Mouse (Mus musculus) heart, postnatal 0 days (tissue): ENCODE results near the gene Pdxk. TPM values are rescaled to one million over a fixed set of nuclear protein-coding genes. Genes with fewer than 3 reads are reported as not detected.

Experiments used
- ATAC-seq: fragments of 200-750 bp; cut with Nextera tagmentation; 2 replicates; pipeline ENCODE4 v1.8.0; 2017; ENCODE audit warnings: low read depth, moderate number of reproducible peaks, moderate library complexity; ENCODE audit not compliant: insufficient read depth
- DNase-seq: peaks from one replicate; pipeline ENCODE4 v3.0.0-alpha.2; 2016; ENCODE audit warnings: low spot score
- H3K27ac ChIP-seq: fragments of 300-500 bp; sonication (generic); 2 replicates; pipeline ENCODE4 v1.5.1; 2014; ENCODE audit warnings: low read depth, mild to moderate bottlenecking
- H3K27me3 ChIP-seq: fragments of 300-500 bp; sonication (generic); 2 replicates; pipeline ENCODE4 v1.6.1; 2014; ENCODE audit warnings: low read length, mixed read lengths; ENCODE audit not compliant: control insufficient read depth, insufficient read depth
- H3K36me3 ChIP-seq: fragments of 300-500 bp; sonication (generic); replicated peaks from 2 replicates; pipeline ENCODE4 v1.6.1; 2014; ENCODE audit warnings: low read length, mixed read lengths; ENCODE audit not compliant: control insufficient read depth, insufficient read depth
- H3K4me1 ChIP-seq: fragments of 300-500 bp; sonication (generic); 2 replicates; pipeline ENCODE4 v1.6.1; 2014; ENCODE audit warnings: antibody characterized with exemption; ENCODE audit not compliant: control insufficient read depth, insufficient read depth
- H3K4me2 ChIP-seq: fragments of 300-500 bp; sonication (generic); 2 replicates; pipeline ENCODE4 v1.6.1; 2014; ENCODE audit warnings: low read depth, mild to moderate bottlenecking, low read length, moderate library complexity
- H3K4me3 ChIP-seq: fragments of 300-500 bp; sonication (generic); 2 replicates; pipeline ENCODE4 v1.5.1; 2014; ENCODE audit warnings: low read depth, low read length
- H3K9ac ChIP-seq: fragments of 300-500 bp; sonication (generic); replicated peaks from 2 replicates; pipeline ENCODE4 v1.6.1; 2014; ENCODE audit warnings: low read depth, low read length, mixed read lengths
- H3K9me3 ChIP-seq: fragments of 300-500 bp; sonication (generic); replicated peaks from 2 replicates; pipeline ENCODE4 v1.6.1; 2016; ENCODE audit warnings: low read length; ENCODE audit not compliant: control insufficient read depth
- CTCF ChIP-seq: IDR thresholded peaks from 2 replicates; pipeline ENCODE4 v1.5.1; 2016; ENCODE audit warnings: antibody characterized with exemption, control low read depth, low read depth
- EP300 ChIP-seq: IDR thresholded peaks from 2 replicates; pipeline ENCODE4 v1.6.1; 2016; ENCODE audit warnings: antibody characterized with exemption, low read depth
- WGBS: fragments of 180-500 bp; shearing (Covaris S2); extraction: QIAGEN DNeasy Blood & Tissue Kit; methylation state at CpG from one replicate; pipeline ENCODE4 v1.1.7; 2014; 5-methylcytosine and 5-hydroxymethylcytosine counted together
- polyA plus RNA-seq: library from polyadenylated mRNA; unstranded; fragments of >200 nt; fragmentation: Nextera tagmentation; extraction: Ambion mirVana; gene quantifications from 2 replicates; pipeline ENCODE4 v1.2.1, GENCODE M21; 2015
- total RNA-seq: library from RNA; depleted of rRNA; stranded (reverse); fragments of >200 nt; gene quantifications from 2 replicates; pipeline ENCODE4 v1.2.3, GENCODE M21; 2014; ENCODE audit warnings: low replicate concordance

The Pdxk gene
- total and polyA plus RNA-seq, 2 experiments from 2014 or later, result 3.7 to 4.6 TPM

DNA sequence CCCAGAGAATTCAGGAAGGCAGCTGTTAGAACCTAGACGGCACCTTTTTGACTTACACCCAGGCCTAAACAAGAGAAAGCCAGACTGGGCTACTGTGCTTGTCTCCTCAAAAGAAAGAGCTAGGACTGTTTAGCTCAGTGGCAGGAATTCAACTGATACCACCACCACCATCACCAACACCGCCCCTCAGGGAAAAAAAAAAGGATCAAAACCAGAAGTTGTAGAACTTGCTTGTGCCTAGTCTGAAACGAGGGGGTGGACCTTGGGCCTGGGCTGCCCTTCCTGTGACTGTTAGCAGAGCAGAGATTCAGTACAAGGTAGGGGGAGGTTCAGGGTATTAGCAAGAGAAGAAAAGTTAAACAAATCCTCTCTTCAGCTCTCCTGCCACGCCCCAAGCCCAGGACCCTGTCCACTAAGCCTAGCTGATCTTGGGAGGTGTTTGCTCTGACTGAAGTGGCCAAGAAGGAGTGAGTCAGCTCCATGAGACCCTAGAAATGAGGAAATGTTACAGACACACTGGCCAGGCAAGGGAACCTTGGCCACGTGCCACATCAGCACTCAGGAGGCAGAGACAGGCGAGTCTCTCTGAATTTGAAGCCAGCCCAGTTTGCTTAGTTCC is 38.5 kb downstream of the Pdxk start:
- H3K27ac ChIP-seq, result peak overlapping the region; percentile 75
- H3K9me3 ChIP-seq, result no peaks in the 10 kb centered on the region
- no peaks in the 10 kb centered on the region for H3K27me3 ChIP-seq
- 40% methylated on average over 6 of the region's 6 CpGs for WGBS
- no peak for TF ChIP-seq EP300
- TF ChIP-seq CTCF, result no peak
- DNase-seq, result no peak
- H3K36me3 ChIP-seq, result peaks cover 21% of the 10 kb centered on the region
- H3K4me1 ChIP-seq, result no peaks in the 10 kb centered on the region
- H3K9ac ChIP-seq, result peak overlapping the region; percentile 92
- peak overlapping the region; percentile 96 for H3K4me2 ChIP-seq
- no peak for ATAC-seq
- peak overlapping the region; percentile 92 for H3K4me3 ChIP-seq

DNA sequence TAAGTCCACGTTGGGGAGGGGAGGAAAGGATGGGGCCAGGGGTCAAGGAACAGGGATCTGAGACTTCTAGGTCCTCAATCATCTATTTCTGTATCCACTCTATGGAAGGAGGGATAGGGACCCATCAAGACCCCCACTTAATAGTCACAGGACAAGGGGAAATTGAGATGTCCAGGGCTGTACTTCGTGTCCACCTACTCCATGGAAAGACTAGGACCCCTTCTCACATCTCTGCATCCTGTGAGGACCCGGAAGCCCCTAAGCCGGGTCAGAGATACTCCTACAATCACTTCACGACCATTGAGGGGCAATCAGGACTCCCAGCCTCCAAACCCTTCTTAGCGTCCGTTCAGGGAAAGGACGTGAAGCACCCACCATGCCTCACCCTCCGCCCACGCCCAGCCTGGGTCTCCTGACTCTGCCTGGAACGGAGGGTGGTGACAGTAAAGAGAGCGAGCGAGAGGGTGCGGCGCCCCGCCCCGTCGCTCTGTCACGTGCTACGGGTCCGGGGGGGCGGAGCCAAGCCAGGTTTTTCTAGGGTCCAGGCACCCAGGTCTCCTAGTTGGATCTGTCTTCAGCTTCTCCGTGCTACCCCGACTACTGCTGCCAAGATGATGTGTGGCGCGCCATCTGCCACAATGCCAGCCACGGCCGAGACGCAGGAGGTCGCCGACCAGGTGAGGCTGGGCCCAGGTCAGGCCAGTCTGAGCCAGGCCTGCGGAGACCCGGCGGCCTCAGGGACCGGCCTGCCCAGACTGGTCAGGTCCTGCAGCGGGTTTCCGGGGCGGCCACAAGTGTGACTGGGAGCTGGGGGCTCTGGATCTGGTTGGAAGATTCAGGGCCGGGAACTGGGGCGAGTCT is 39.4 kb downstream of the Pdxk start, which contains the start of gene Cstb:
Gene Cstb (plus strand): TSS at position 489 of the 861 bp plus-strand sequence.
- H3K9me3 ChIP-seq, result no peaks in the 10 kb centered on the region
- peak; percentile 80 for DNase-seq
- ATAC-seq, result peak; percentile 96
- peak within 1 kb of the TSS; percentile 96 for H3K4me2 ChIP-seq
- no peaks in the 10 kb centered on the region for H3K4me1 ChIP-seq
- H3K27ac ChIP-seq, result peak within 1 kb of the TSS; percentile 75
- peak within 1 kb of the TSS; percentile 92 for H3K9ac ChIP-seq
- no peak for TF ChIP-seq EP300
- H3K27me3 ChIP-seq, result no peaks in the 10 kb centered on the region
- peak within 1 kb of the TSS; percentile 92 for H3K4me3 ChIP-seq
- WGBS, result under 1% methylated on average over 40 of the region's 40 CpGs
- H3K36me3 ChIP-seq, result peaks cover 21% of the 10 kb centered on the region

DNA sequence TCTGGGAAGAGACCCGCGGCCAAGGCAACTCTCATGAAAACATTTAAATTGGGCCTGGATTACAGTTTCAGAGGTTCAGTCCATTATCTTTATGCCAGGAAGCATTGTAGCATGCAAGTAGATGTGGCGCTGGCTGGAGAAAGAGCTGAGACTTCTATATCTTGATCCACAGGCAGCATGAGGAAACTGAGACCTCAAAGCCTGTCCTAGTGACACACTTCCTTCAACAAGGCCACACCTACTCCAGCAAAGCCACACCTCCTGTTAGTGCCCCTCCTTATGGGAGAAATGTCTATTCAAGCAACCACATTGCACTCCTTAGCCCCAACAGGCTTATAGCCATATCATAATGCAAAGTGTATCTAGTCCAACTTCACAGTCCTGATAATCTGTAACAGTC is 42.2 kb downstream of the Pdxk start:
- DNase-seq, result no peak
- TF ChIP-seq EP300, result no peak
- TF ChIP-seq CTCF, result no peak
- H3K4me2 ChIP-seq, result no peak overlapping the region
- no peak for ATAC-seq
- H3K9me3 ChIP-seq, result no peaks in the 10 kb centered on the region
- H3K4me3 ChIP-seq, result no peak overlapping the region
- H3K9ac ChIP-seq, result no peak overlapping the region
- H3K27me3 ChIP-seq, result no peaks in the 10 kb centered on the region
- WGBS, result 88% methylated on average over 3 of the region's 3 CpGs
- H3K36me3 ChIP-seq, result peaks cover 8% of the 10 kb centered on the region
- H3K27ac ChIP-seq, result no peak overlapping the region
- H3K4me1 ChIP-seq, result no peaks in the 10 kb centered on the region

DNA sequence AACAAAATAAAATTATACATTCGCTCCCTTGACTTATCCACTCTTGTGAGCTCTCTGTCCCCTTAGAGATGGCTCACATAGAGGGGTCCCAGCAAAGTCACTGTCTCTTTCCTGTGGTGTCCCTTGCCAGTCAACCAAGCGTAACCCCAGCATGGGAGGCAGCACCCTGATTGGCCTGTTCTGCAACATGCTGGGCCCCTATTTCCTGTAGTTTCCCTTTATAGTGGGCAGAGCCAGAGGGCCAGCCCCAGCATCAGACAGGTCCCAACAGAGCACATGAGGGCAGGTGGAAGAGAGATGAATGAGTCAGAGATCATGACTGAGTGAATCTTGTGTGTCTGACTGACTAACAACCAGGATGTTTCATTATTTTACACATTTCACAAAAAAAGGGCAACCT is 43.8 kb downstream of the Pdxk start:
- no peak for DNase-seq
- Histone ChIP-seq H3K36me3 (no peaks in the 10 kb centered on the region), H3K4me2 (no peak overlapping the region), H3K27me3 (no peaks in the 10 kb centered on the region), H3K9ac (no peak overlapping the region), H3K9me3 (no peaks in the 10 kb centered on the region), H3K4me1 (no peaks in the 10 kb centered on the region), H3K4me3 (no peak overlapping the region), H3K27ac (no peak overlapping the region)
- ATAC-seq, result no peak
- TF ChIP-seq CTCF (no peak), EP300 (no peak)
- 79% methylated on average over 2 of the region's 2 CpGs for WGBS

DNA sequence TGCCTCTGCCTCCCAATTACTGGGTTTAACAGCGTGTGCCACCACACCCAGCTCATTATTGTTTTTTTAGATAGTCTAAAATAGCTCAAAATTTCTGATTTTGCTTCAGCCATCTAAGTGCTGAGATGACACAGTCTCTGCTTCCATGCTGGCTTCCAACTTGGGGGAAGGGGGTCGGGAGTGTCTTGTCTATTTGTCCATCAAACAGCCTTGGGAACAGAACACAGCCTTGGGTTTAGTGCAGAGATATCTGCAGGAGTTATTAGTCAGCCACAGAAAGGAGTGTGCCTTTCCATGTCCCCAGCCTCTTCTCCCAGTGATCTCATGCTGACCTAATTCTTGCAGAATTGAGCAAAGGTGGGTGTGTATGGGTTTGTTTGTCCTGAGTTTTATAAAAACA is 46.0 kb downstream of the Pdxk start:
- no peak for TF ChIP-seq EP300
- H3K27ac ChIP-seq, result no peak overlapping the region
- DNase-seq (no peak), ATAC-seq (no peak)
- no peak overlapping the region for H3K9ac ChIP-seq
- H3K4me1 ChIP-seq, result no peaks in the 10 kb centered on the region
- H3K4me2 ChIP-seq, result no peak overlapping the region
- H3K4me3 ChIP-seq, result no peak overlapping the region
- WGBS, result 78% methylated on average over 2 of the region's 2 CpGs
- H3K36me3 ChIP-seq, result no peaks in the 10 kb centered on the region
- H3K9me3 ChIP-seq, result no peaks in the 10 kb centered on the region
- H3K27me3 ChIP-seq, result no peaks in the 10 kb centered on the region
